Mouse (Mus musculus): ENCODE data around the gene Map3k14. TPM values are rescaled to one million over a fixed set of nuclear protein-coding genes. Genes with fewer than 3 reads are reported as not detected.

The Map3k14 gene
- polyA plus RNA-seq, 1 experiment from 2014 or later = 4.8 TPM

DNA sequence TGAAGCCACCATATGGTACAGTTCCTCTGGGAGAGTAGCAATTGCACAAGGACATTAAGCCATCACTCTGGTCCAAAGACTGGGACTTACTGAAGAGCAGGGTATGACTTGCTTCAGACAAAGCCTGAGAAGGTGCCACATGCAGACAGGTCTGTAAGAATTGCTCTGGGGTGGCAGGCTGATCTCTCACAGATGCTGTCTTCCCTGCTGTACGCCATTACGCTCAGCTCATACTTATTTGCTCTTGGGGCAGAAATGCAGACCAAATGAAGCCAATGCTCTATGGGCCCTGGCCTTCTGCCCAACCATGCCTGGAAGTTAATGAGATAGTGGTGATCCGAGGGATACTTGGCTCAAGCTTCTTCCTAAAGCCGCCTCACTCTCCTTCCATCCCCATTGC, 22.4 kb downstream of the Map3k14 start:
- H3K4me2 ChIP-seq (replicated peaks; ENCODE audit: low read depth, low read length) = no peak overlapping the region
- H3K4me1 ChIP-seq (ENCODE audit: control insufficient read depth, insufficient read depth, low read length) = peaks cover 26% of the 10 kb centered on the region
- H3K27ac ChIP-seq (ENCODE audit: low read depth, low read length) = no peak overlapping the region
- H3K4me3 ChIP-seq (ENCODE audit: low read length) = no peak overlapping the region
- no peak for ATAC-seq (ENCODE audit: low FRiP score, low TSS enrichment)
- H3K27me3 ChIP-seq (ENCODE audit: control insufficient read depth, insufficient read depth, low read length) = no peaks in the 10 kb centered on the region
- peaks cover 7% of the 10 kb centered on the region; the same call in 1 of the 2 replicates for H3K36me3 ChIP-seq (ENCODE audit: control insufficient read depth, insufficient read depth, low read length)
- H3K9ac ChIP-seq (ENCODE audit: low read depth, low read length) = no peak overlapping the region
- 87% methylated on average over 4 of the region's 4 CpGs for WGBS
- H3K9me3 ChIP-seq (ENCODE audit: control insufficient read depth, low read length) = no peaks in the 10 kb centered on the region

DNA sequence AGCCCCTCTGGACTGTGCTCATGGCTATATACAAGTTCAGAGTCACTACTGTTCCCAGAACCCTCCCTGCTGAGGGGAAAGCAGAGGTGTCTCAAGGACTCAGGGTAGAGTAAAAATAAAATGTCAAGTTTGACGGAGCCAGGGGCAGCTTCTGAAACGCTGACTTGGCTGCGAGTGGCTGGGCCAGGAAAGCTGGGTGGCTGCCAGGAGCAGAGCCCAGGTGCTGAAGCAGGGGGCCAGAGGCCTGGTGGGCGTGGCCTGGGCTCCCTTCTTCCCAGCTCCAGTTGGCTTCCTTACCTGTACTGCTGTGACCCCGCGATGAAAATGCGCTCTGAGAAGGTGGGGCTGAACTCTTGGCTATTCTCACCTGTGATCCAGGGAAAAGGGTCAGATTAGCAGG, 26.5 kb downstream of the Map3k14 start:
- Histone ChIP-seq H3K4me1 (ENCODE audit: control insufficient read depth, insufficient read depth, low read length) (0 out of 2 replicates have a peak, but pooled peaks cover 3% of the 10 kb centered on the region), H3K27ac (ENCODE audit: low read depth, low read length) (no peak overlapping the region), H3K9ac (ENCODE audit: low read depth, low read length) (no peak overlapping the region), H3K4me2 (replicated peaks; ENCODE audit: low read depth, low read length) (no peak overlapping the region), H3K36me3 (ENCODE audit: control insufficient read depth, insufficient read depth, low read length) (peaks cover 36% of the 10 kb centered on the region; the same call in 1 of the 2 replicates), H3K27me3 (ENCODE audit: control insufficient read depth, insufficient read depth, low read length) (no peaks in the 10 kb centered on the region), H3K9me3 (ENCODE audit: control insufficient read depth, low read length) (no peaks in the 10 kb centered on the region), H3K4me3 (ENCODE audit: low read length) (no peak overlapping the region)
- WGBS = 49% methylated on average over 7 of the region's 7 CpGs
- no peak for ATAC-seq (ENCODE audit: low FRiP score, low TSS enrichment)

DNA sequence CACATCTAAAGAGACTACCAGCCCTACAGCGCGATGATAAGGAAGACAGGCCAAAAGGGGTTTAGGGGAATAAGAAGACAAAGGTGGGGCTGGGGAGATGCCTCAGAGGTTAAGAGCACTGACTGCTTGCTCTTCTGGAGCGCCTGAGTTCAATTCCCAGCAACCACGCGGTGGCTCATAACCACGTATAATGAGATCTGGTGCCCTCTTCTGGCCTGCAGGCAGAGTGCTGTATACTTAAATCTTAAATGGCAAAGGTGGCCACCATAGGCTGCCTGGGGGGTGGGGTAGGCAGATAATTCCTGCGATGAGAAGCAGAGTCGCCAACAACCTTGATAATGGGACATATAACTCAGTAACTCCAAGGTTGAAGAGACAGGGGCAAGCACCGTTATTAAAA, 29.5 kb downstream of the Map3k14 start:
- Histone ChIP-seq H3K9me3 (ENCODE audit: control insufficient read depth, low read length) (no peaks in the 10 kb centered on the region), H3K36me3 (ENCODE audit: control insufficient read depth, insufficient read depth, low read length) (peaks cover 37% of the 10 kb centered on the region; the same call in 1 of the 2 replicates), H3K9ac (ENCODE audit: low read depth, low read length) (no peak overlapping the region), H3K4me2 (replicated peaks; ENCODE audit: low read depth, low read length) (no peak overlapping the region), H3K27ac (ENCODE audit: low read depth, low read length) (no peak overlapping the region), H3K4me1 (ENCODE audit: control insufficient read depth, insufficient read depth, low read length) (no peaks in the 10 kb centered on the region), H3K27me3 (ENCODE audit: control insufficient read depth, insufficient read depth, low read length) (no peaks in the 10 kb centered on the region), H3K4me3 (ENCODE audit: low read length) (no peak overlapping the region)
- ATAC-seq (ENCODE audit: low FRiP score, low TSS enrichment) = no peak
- WGBS = 82% methylated on average over 9 of the region's 9 CpGs

DNA sequence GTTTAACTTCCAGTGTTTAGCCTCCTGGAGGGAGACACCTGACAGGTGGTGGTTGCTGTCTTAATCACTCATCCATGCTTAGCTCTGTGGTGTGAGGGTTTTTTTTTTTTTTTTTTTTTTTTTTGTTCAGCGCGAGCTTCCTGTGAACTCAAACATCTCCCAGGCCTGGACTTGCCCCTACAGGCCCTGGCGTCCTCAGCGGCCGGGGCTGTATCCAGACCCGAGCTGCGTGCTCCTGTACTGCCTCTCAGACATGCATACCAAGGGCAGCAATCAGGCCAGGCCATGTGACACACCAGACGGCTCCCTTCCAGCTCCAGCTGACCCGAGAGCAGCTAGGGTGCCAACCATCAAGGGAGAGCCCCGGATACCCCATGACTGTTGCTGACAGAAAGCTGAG, 30.4 kb downstream of the Map3k14 start:
- H3K9me3 ChIP-seq (ENCODE audit: control insufficient read depth, low read length) = no peaks in the 10 kb centered on the region
- no peak overlapping the region for H3K9ac ChIP-seq (ENCODE audit: low read depth, low read length)
- whole genome bisulfite sequencing = 84% methylated on average over 10 of the region's 10 CpGs
- H3K27me3 ChIP-seq (ENCODE audit: control insufficient read depth, insufficient read depth, low read length) = no peaks in the 10 kb centered on the region
- no peak overlapping the region for H3K27ac ChIP-seq (ENCODE audit: low read depth, low read length)
- no peaks in the 10 kb centered on the region for H3K4me1 ChIP-seq (ENCODE audit: control insufficient read depth, insufficient read depth, low read length)
- peaks cover 37% of the 10 kb centered on the region; the same call in 1 of the 2 replicates for H3K36me3 ChIP-seq (ENCODE audit: control insufficient read depth, insufficient read depth, low read length)
- H3K4me2 ChIP-seq (replicated peaks; ENCODE audit: low read depth, low read length) = no peak overlapping the region
- H3K4me3 ChIP-seq (ENCODE audit: low read length) = no peak overlapping the region
- ATAC-seq (ENCODE audit: low FRiP score, low TSS enrichment) = no peak

DNA sequence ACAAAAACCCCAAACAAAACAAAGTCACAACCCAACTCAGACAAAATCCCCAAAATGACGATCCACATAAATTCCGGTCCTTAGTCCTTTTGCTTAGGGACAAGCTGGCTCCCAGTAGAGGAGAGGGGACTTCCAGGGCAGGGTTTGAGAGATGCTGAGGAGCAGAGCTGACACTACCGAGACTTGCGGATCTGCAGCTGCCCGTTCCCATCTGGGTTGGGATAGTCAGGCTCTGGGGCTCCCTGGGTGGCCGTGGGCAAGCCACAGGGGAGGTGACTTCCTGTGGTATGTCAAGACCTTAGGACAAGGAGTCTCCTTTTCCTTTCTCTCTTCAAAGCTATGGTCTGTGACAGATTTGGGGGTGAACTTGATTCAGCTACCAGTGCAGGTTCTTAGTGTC, 30.8 kb downstream of the Map3k14 start:
- H3K4me3 ChIP-seq (ENCODE audit: low read length) = no peak overlapping the region
- H3K36me3 ChIP-seq (ENCODE audit: control insufficient read depth, insufficient read depth, low read length) = peaks cover 39% of the 10 kb centered on the region; the same call in 1 of the 2 replicates
- no peak overlapping the region for H3K4me2 ChIP-seq (replicated peaks; ENCODE audit: low read depth, low read length)
- 81% methylated on average over 6 of the region's 6 CpGs for WGBS
- no peak for ATAC-seq (ENCODE audit: low FRiP score, low TSS enrichment)
- no peaks in the 10 kb centered on the region for H3K4me1 ChIP-seq (ENCODE audit: control insufficient read depth, insufficient read depth, low read length)
- no peaks in the 10 kb centered on the region for H3K27me3 ChIP-seq (ENCODE audit: control insufficient read depth, insufficient read depth, low read length)
- H3K9ac ChIP-seq (ENCODE audit: low read depth, low read length) = no peak overlapping the region
- H3K27ac ChIP-seq (ENCODE audit: low read depth, low read length) = no peak overlapping the region
- no peaks in the 10 kb centered on the region for H3K9me3 ChIP-seq (ENCODE audit: control insufficient read depth, low read length)

DNA sequence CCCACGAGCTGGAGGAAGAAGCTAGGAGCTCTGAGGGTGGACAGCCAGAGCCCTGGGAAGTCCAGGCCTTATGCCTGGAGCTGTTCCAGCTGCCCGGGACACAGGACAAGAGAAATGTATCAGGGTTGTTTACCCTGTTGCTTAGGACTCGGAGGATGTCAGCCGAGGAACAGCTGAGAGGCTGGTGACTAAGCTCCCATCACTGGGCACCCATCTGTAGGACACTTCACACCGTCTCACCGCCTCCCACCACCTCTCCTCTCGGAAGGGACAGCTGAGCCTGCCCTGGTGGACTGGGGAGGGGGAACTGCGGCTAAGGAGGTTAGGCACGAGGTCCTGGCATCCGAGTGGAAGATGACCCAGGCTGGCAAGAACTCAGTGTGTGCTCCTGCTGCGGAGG, 31.6 kb downstream of the Map3k14 start:
- H3K4me1 ChIP-seq (ENCODE audit: control insufficient read depth, insufficient read depth, low read length) = no peaks in the 10 kb centered on the region

DNA sequence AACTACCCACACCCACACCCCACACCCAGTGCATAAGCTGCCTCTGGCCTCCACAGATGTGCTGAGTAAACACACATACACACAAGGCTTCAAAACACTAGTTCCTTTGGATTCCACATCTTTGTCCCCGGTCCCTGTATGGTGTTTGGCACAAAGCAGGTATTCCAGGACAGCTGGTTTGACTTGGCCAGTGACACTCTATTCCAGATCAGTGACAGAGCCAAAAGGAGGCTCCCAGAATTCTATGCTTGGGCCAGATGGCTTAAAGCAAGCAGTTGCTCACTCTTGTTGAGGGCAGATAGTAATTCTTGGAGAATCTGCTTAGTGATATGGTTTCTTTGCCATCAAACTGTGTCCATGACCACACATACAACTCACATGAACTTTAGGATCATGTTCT, 32.8 kb downstream of the Map3k14 start:
- Histone ChIP-seq H3K4me1 (ENCODE audit: control insufficient read depth, insufficient read depth, low read length) (no peaks in the 10 kb centered on the region), H3K4me3 (ENCODE audit: low read length) (no peak overlapping the region), H3K9me3 (ENCODE audit: control insufficient read depth, low read length) (0 out of 2 replicates have a peak, but pooled peaks cover 2% of the 10 kb centered on the region), H3K36me3 (ENCODE audit: control insufficient read depth, insufficient read depth, low read length) (peaks cover 44% of the 10 kb centered on the region), H3K27ac (ENCODE audit: low read depth, low read length) (no peak overlapping the region), H3K9ac (ENCODE audit: low read depth, low read length) (no peak overlapping the region), H3K27me3 (ENCODE audit: control insufficient read depth, insufficient read depth, low read length) (no peaks in the 10 kb centered on the region), H3K4me2 (replicated peaks; ENCODE audit: low read depth, low read length) (no peak overlapping the region)
- no peak for ATAC-seq (ENCODE audit: low FRiP score, low TSS enrichment)
- 82% methylated on average over 1 of the region's 1 CpGs for WGBS

More for the DNA sequence above, 31.6 kb downstream of the Map3k14 start:
- Histone ChIP-seq H3K4me2 (replicated peaks; ENCODE audit: low read depth, low read length) (no peak overlapping the region), H3K27me3 (ENCODE audit: control insufficient read depth, insufficient read depth, low read length) (no peaks in the 10 kb centered on the region), H3K9me3 (ENCODE audit: control insufficient read depth, low read length) (no peaks in the 10 kb centered on the region), H3K9ac (ENCODE audit: low read depth, low read length) (no peak overlapping the region), H3K27ac (ENCODE audit: low read depth, low read length) (no peak overlapping the region), H3K4me3 (ENCODE audit: low read length) (no peak overlapping the region), H3K36me3 (ENCODE audit: control insufficient read depth, insufficient read depth, low read length) (peaks cover 44% of the 10 kb centered on the region)
- ATAC-seq (ENCODE audit: low FRiP score, low TSS enrichment) = no peak
- WGBS = 50% methylated on average over 11 of the region's 11 CpGs

DNA sequence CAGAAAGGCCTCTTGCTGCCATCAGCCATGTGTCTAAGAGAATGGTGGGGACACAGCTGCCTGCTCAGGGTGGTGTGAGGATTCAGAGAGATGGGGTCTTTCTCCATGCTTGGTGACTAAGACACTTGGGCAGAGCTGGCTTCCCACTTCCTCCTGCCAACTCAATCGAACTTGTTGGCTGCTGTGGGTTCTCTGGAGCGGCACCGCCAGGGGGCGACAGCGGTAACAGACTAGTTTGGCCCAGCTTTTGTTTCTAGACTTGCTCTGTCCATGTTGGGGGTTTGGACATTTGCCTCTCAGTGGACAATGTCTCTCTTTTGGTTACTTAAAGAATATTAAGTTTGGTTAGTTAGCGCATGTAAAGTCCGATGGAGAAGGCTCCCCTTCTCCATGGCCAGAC, 34.3 kb downstream of the Map3k14 start:
- no peak overlapping the region for H3K4me3 ChIP-seq (ENCODE audit: low read length)

DNA sequence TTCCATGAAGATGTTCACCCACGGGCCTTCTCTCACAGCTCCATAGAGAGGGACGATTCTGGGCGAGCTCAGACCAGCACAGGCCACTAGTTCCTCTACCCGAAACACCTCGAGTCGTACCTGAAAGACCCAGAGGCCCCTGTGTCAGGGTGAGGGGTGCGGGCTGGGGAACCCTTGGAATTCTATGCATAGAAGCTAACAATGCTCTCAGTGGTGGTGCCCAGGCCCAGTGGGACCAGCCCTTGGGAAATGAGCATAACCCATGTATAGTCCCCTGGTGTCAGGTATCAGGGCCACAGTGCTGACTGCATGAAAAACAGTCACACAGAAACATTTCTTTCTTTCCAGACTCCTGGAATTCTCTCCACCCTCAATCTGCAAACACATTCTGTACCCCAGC, 35.9 kb downstream of the Map3k14 start:
- WGBS = 90% methylated on average over 7 of the region's 7 CpGs
- Histone ChIP-seq H3K27ac (ENCODE audit: low read depth, low read length) (no peak overlapping the region), H3K4me3 (ENCODE audit: low read length) (no peak overlapping the region), H3K9ac (ENCODE audit: low read depth, low read length) (no peak overlapping the region), H3K9me3 (ENCODE audit: control insufficient read depth, low read length) (0 out of 2 replicates have a peak, but pooled peaks cover 3% of the 10 kb centered on the region), H3K36me3 (ENCODE audit: control insufficient read depth, insufficient read depth, low read length) (peaks cover 43% of the 10 kb centered on the region), H3K27me3 (ENCODE audit: control insufficient read depth, insufficient read depth, low read length) (no peaks in the 10 kb centered on the region), H3K4me2 (replicated peaks; ENCODE audit: low read depth, low read length) (no peak overlapping the region), H3K4me1 (ENCODE audit: control insufficient read depth, insufficient read depth, low read length) (no peaks in the 10 kb centered on the region)
- ATAC-seq (ENCODE audit: low FRiP score, low TSS enrichment) = no peak

More for the DNA sequence above, 34.3 kb downstream of the Map3k14 start:
- no peaks in the 10 kb centered on the region for H3K27me3 ChIP-seq (ENCODE audit: control insufficient read depth, insufficient read depth, low read length)
- H3K27ac ChIP-seq (ENCODE audit: low read depth, low read length) = no peak overlapping the region
- H3K9ac ChIP-seq (ENCODE audit: low read depth, low read length) = no peak overlapping the region
- H3K4me1 ChIP-seq (ENCODE audit: control insufficient read depth, insufficient read depth, low read length) = no peaks in the 10 kb centered on the region
- H3K36me3 ChIP-seq (ENCODE audit: control insufficient read depth, insufficient read depth, low read length) = peaks cover 40% of the 10 kb centered on the region
- ATAC-seq (ENCODE audit: low FRiP score, low TSS enrichment) = no peak
- H3K4me2 ChIP-seq (replicated peaks; ENCODE audit: low read depth, low read length) = no peak overlapping the region
- WGBS = 30% methylated on average over 7 of the region's 7 CpGs
- 0 out of 2 replicates have a peak, but pooled peaks cover 3% of the 10 kb centered on the region for H3K9me3 ChIP-seq (ENCODE audit: control insufficient read depth, low read length)
